Mouse (Mus musculus): ENCODE results near the gene Tmem246. TPM values are rescaled to one million over a fixed set of nuclear protein-coding genes. Genes with fewer than 3 reads are reported as not detected.

Tmem246 gene
- polyA plus RNA-seq, 1 experiment, result 2.2 TPM

GRCm38 (mm10) chr4:49535036-49535435 is 62.6 kb downstream of the Tmem246 start:
- H3K4me3 ChIP-seq, result no peak overlapping the region
- no peak for TF ChIP-seq POLR2A (IDR thresholded peaks at IDR 0.05; ENCODE audit: insufficient read length, low read depth)
- no peak for TF ChIP-seq USF1 (IDR thresholded peaks at IDR 0.05; ENCODE audit: low read depth)
- TF ChIP-seq TCF3 (IDR thresholded peaks at IDR 0.05; ENCODE audit: insufficient read length, low read depth), result no peak
- no peak for TF ChIP-seq CEBPB (IDR thresholded peaks at IDR 0.05; ENCODE audit: insufficient read depth, poor library complexity, severe bottlenecking)
- TF ChIP-seq MAX (IDR thresholded peaks at IDR 0.05; ENCODE audit: low read depth), result no peak
- TF ChIP-seq SRF (IDR thresholded peaks at IDR 0.05; ENCODE audit: control insufficient read depth, insufficient read length, low read depth), result no peak
- no peak for TF ChIP-seq MYOG (IDR thresholded peaks at IDR 0.05; ENCODE audit: control insufficient read depth in 1 of 3, insufficient read depth in 1 of 3, insufficient read length in 2 of 3, low read depth in 2 of 3)
- no peak for TF ChIP-seq E2F4 (IDR thresholded peaks at IDR 0.05; ENCODE audit: insufficient read depth)
- no peak for TF ChIP-seq MYOD1 (IDR thresholded peaks at IDR 0.05; ENCODE audit: control insufficient read depth in 1 of 3, insufficient read length in 2 of 3, low read depth in 2 of 3)
- TF ChIP-seq TCF12 (IDR thresholded peaks at IDR 0.05; ENCODE audit: insufficient read depth, poor library complexity, severe bottlenecking), result no peak
- TF ChIP-seq POLR2AphosphoS2 (IDR thresholded peaks at IDR 0.05; ENCODE audit: insufficient read length, low read depth), result no peak
- no peak for TF ChIP-seq REST (IDR thresholded peaks at IDR 0.05; ENCODE audit: insufficient read depth, insufficient read length)
- H3ac ChIP-seq (ENCODE audit: control insufficient read depth, insufficient read length), result no peak overlapping the region
- no peaks in the 10 kb centered on the region for H3K79me2 ChIP-seq (ENCODE audit: control insufficient read depth, insufficient read depth)
- no peak overlapping the region for H3K4me2 ChIP-seq (ENCODE audit: low read depth)
- H3K27me3 ChIP-seq (ENCODE audit: control insufficient read depth, insufficient read depth, insufficient read length), result no peaks in the 10 kb centered on the region
- H3K36me3 ChIP-seq (ENCODE audit: control insufficient read depth, insufficient read depth), result peaks cover 12% of the 10 kb centered on the region

Other genes with a start within 250 kb of the Tmem246 start
- not detected for gene Acnat2, start 189.7 kb downstream of the Tmem246 start, polyA plus RNA-seq (2012; fragmentation: generic; extraction: Trizol)
- gene Acnat1, start 124.0 kb downstream of the Tmem246 start, polyA plus RNA-seq (2012; fragmentation: generic; extraction: Trizol), result not detected
- gene Baat, start 91.3 kb downstream of the Tmem246 start, polyA plus RNA-seq (2012; fragmentation: generic; extraction: Trizol), result not detected
- gene Mrpl50, start 76.8 kb downstream of the Tmem246 start, polyA plus RNA-seq (2012; fragmentation: generic; extraction: Trizol), result 16.7 TPM
- 1.4 TPM for gene Zfp189, start 76.7 kb downstream of the Tmem246 start, polyA plus RNA-seq (2012; fragmentation: generic; extraction: Trizol)
- not detected for gene Aldob, start 48.3 kb downstream of the Tmem246 start, polyA plus RNA-seq (2012; fragmentation: generic; extraction: Trizol)
- gene Rnf20, start 34.1 kb upstream of the Tmem246 start, polyA plus RNA-seq (2012; fragmentation: generic; extraction: Trizol), result 25.5 TPM
- not detected for gene Ppp3r2, start 84.1 kb upstream of the Tmem246 start, polyA plus RNA-seq (2012; fragmentation: generic; extraction: Trizol)
- gene Grin3a, start 247.9 kb upstream of the Tmem246 start, polyA plus RNA-seq (2012; fragmentation: generic; extraction: Trizol), result 0.02 TPM

All from myocyte (in vitro differentiated cells).